Mouse (Mus musculus): ENCODE data around the gene Rab31.

- TF ChIP-seq CTCF (IDR thresholded peaks at IDR 0.05; ENCODE audit: control insufficient read depth, insufficient read depth, insufficient replicate concordance, low read depth, low read length) (no peak), POLR2A (IDR thresholded peaks at IDR 0.05; ENCODE audit: control insufficient read depth, low read depth, low read length) (no peak)
These were observed 16.7 kb downstream of the Rab31 start for GRCm38 (mm10) chr17:65755857-65756256.
